Mouse (Mus musculus): ENCODE measurements around the gene Orc5. TPM values are rescaled to one million over a fixed set of nuclear protein-coding genes. Genes with fewer than 3 reads are reported as not detected.

Gene Orc5
- polyA plus RNA-seq, 1 experiment from 2014 or later, result 41.1 TPM

- Histone ChIP-seq H3K27me3 (ENCODE audit: insufficient read depth, poor library complexity, severe bottlenecking) (no peaks in the 10 kb centered on the region), H3K36me3 (peaks cover 3% of the 10 kb centered on the region; the same call in 1 of the 2 replicates), H3K27ac (no peak overlapping the region), H3K4me1 (replicated peaks) (no peaks in the 10 kb centered on the region), H3K4me3 (no peak overlapping the region), H3K9me3 (peaks cover 8% of the 10 kb centered on the region; the same call in 1 of the 2 replicates)
- DNase-seq (ENCODE audit: low spot score), result no peak
- WGBS, result 87% methylated on average over 4 of the region's 4 CpGs
Observed at GRCm38 (mm10) chr5:22557491-22558113, 7.4 kb upstream of the Orc5 start.

- H3K27me3 ChIP-seq (ENCODE audit: insufficient read depth, poor library complexity, severe bottlenecking), result no peaks in the 10 kb centered on the region
- no peak for DNase-seq (ENCODE audit: low spot score)
- H3K4me3 ChIP-seq, result no peak overlapping the region
- H3K36me3 ChIP-seq, result peaks cover 3% of the 10 kb centered on the region; the same call in 1 of the 2 replicates
- H3K9me3 ChIP-seq, result peaks cover 8% of the 10 kb centered on the region; the same call in 1 of the 2 replicates
- 85% methylated on average over 4 of the region's 4 CpGs for WGBS
- no peak overlapping the region for H3K27ac ChIP-seq
- H3K4me1 ChIP-seq (replicated peaks), result no peaks in the 10 kb centered on the region
Observed at GRCm38 (mm10) chr5:22556713-22557112, 6.5 kb upstream of the Orc5 start.

GRCm38 (mm10) chr5:22552233-22552765 is 2.1 kb upstream of the Orc5 start:
- peaks cover 9% of the 10 kb centered on the region for H3K4me1 ChIP-seq (replicated peaks)
- H3K4me3 ChIP-seq, result no peak overlapping the region
- H3K9me3 ChIP-seq, result peaks cover 5% of the 10 kb centered on the region; the same call in 1 of the 2 replicates
- H3K36me3 ChIP-seq, result peaks cover 6% of the 10 kb centered on the region
- H3K27ac ChIP-seq, result no peak overlapping the region
- H3K27me3 ChIP-seq (ENCODE audit: insufficient read depth, poor library complexity, severe bottlenecking), result no peaks in the 10 kb centered on the region
- no peak for DNase-seq (ENCODE audit: low spot score)
- WGBS, result 95% methylated on average over 14 of the region's 14 CpGs

GRCm38 (mm10) chr5:22549366-22550032 is 730 bp downstream of the Orc5 start:
- Histone ChIP-seq H3K4me3 (peak overlapping the region; percentile 75), H3K9me3 (peaks cover 5% of the 10 kb centered on the region; the same call in 1 of the 2 replicates), H3K4me1 (replicated peaks) (peaks cover 9% of the 10 kb centered on the region), H3K27ac (peak overlapping the region; percentile 93), H3K36me3 (peaks cover 30% of the 10 kb centered on the region), H3K27me3 (ENCODE audit: insufficient read depth, poor library complexity, severe bottlenecking) (no peaks in the 10 kb centered on the region)
- WGBS, result 21% methylated on average over 11 of the region's 11 CpGs
- no peak for DNase-seq (ENCODE audit: low spot score)

GRCm38 (mm10) chr5:22548556-22549161 is 1.6 kb downstream of the Orc5 start:
- peaks cover 36% of the 10 kb centered on the region for H3K36me3 ChIP-seq
- H3K4me1 ChIP-seq (replicated peaks), result peaks cover 9% of the 10 kb centered on the region
- WGBS, result 86% methylated on average over 6 of the region's 6 CpGs
- H3K9me3 ChIP-seq, result no peaks in the 10 kb centered on the region; the same call in 1 of the 2 replicates
- no peak overlapping the region for H3K27ac ChIP-seq
- peak overlapping the region; percentile 75 for H3K4me3 ChIP-seq
- no peaks in the 10 kb centered on the region for H3K27me3 ChIP-seq (ENCODE audit: insufficient read depth, poor library complexity, severe bottlenecking)
- no peak for DNase-seq (ENCODE audit: low spot score)

- H3K9me3 ChIP-seq, result no peaks in the 10 kb centered on the region
- DNase-seq (ENCODE audit: low spot score), result no peak
- no peak overlapping the region for H3K4me3 ChIP-seq
- peaks cover 9% of the 10 kb centered on the region for H3K4me1 ChIP-seq (replicated peaks)
- no peaks in the 10 kb centered on the region for H3K27me3 ChIP-seq (ENCODE audit: insufficient read depth, poor library complexity, severe bottlenecking)
- peaks cover 54% of the 10 kb centered on the region for H3K36me3 ChIP-seq
- 96% methylated on average over 5 of the region's 5 CpGs for WGBS
- no peak overlapping the region for H3K27ac ChIP-seq
Observed at GRCm38 (mm10) chr5:22546536-22546935, 3.7 kb downstream of the Orc5 start.

GRCm38 (mm10) chr5:22545305-22545704 is 4.9 kb downstream of the Orc5 start:
- Histone ChIP-seq H3K27me3 (ENCODE audit: insufficient read depth, poor library complexity, severe bottlenecking) (no peaks in the 10 kb centered on the region), H3K27ac (no peak overlapping the region), H3K36me3 (peaks cover 66% of the 10 kb centered on the region), H3K4me3 (no peak overlapping the region), H3K4me1 (replicated peaks) (peaks cover 9% of the 10 kb centered on the region), H3K9me3 (no peaks in the 10 kb centered on the region)
- no peak for DNase-seq (ENCODE audit: low spot score)

GRCm38 (mm10) chr5:22542676-22543075 is 7.6 kb downstream of the Orc5 start:
- Histone ChIP-seq H3K27me3 (ENCODE audit: insufficient read depth, poor library complexity, severe bottlenecking) (no peaks in the 10 kb centered on the region), H3K4me1 (replicated peaks) (no peaks in the 10 kb centered on the region), H3K9me3 (no peaks in the 10 kb centered on the region), H3K4me3 (no peak overlapping the region), H3K27ac (no peak overlapping the region), H3K36me3 (peaks cover 89% of the 10 kb centered on the region)
- no peak for DNase-seq (ENCODE audit: low spot score)
- WGBS, result 92% methylated on average over 2 of the region's 2 CpGs

GRCm38 (mm10) chr5:22538996-22539600 is 11.1 kb downstream of the Orc5 start:
- 83% methylated on average over 7 of the region's 7 CpGs for WGBS
- Histone ChIP-seq H3K27ac (no peak overlapping the region), H3K4me1 (replicated peaks) (no peaks in the 10 kb centered on the region), H3K27me3 (ENCODE audit: insufficient read depth, poor library complexity, severe bottlenecking) (no peaks in the 10 kb centered on the region), H3K4me3 (no peak overlapping the region), H3K9me3 (no peaks in the 10 kb centered on the region), H3K36me3 (peaks cover 91% of the 10 kb centered on the region)
- DNase-seq (ENCODE audit: low spot score), result no peak

GRCm38 (mm10) chr5:22536695-22537094 is 13.5 kb downstream of the Orc5 start:
- peaks cover 73% of the 10 kb centered on the region for H3K36me3 ChIP-seq
- WGBS, result 90% methylated on average over 1 of the region's 1 CpGs
- no peak overlapping the region for H3K4me3 ChIP-seq

GRCm38 (mm10) chr5:22532571-22532970 is 17.7 kb downstream of the Orc5 start:
- Histone ChIP-seq H3K27ac (no peak overlapping the region), H3K4me1 (replicated peaks) (no peaks in the 10 kb centered on the region), H3K9me3 (no peaks in the 10 kb centered on the region), H3K36me3 (peaks cover 65% of the 10 kb centered on the region), H3K27me3 (ENCODE audit: insufficient read depth, poor library complexity, severe bottlenecking) (no peaks in the 10 kb centered on the region), H3K4me3 (no peak overlapping the region)
- 92% methylated on average over 5 of the region's 5 CpGs for WGBS
- DNase-seq (ENCODE audit: low spot score), result no peak

More at GRCm38 (mm10) chr5:22536695-22537094, 13.5 kb downstream of the Orc5 start:
- Histone ChIP-seq H3K9me3 (no peaks in the 10 kb centered on the region), H3K4me1 (replicated peaks) (no peaks in the 10 kb centered on the region), H3K27me3 (ENCODE audit: insufficient read depth, poor library complexity, severe bottlenecking) (no peaks in the 10 kb centered on the region), H3K27ac (no peak overlapping the region)
- DNase-seq (ENCODE audit: low spot score), result no peak

GRCm38 (mm10) chr5:22522612-22523011 is 27.6 kb downstream of the Orc5 start:
- WGBS, result 92% methylated on average over 4 of the region's 4 CpGs
- Histone ChIP-seq H3K36me3 (peaks cover 80% of the 10 kb centered on the region), H3K27ac (no peak overlapping the region)

More at GRCm38 (mm10) chr5:22522612-22523011, 27.6 kb downstream of the Orc5 start:
- Histone ChIP-seq H3K4me1 (replicated peaks) (no peaks in the 10 kb centered on the region), H3K9me3 (no peaks in the 10 kb centered on the region), H3K4me3 (no peak overlapping the region), H3K27me3 (ENCODE audit: insufficient read depth, poor library complexity, severe bottlenecking) (no peaks in the 10 kb centered on the region)
- no peak for DNase-seq (ENCODE audit: low spot score)

Data from hindbrain, embryonic 10.5 days (tissue).